Mouse (Mus musculus) hematopoietic stem cell, adult 5-6 weeks (primary cell): ENCODE results near the gene Thra. TPM values are rescaled to one million over a fixed set of nuclear protein-coding genes. Genes with fewer than 3 reads are reported as not detected.

Experiments used
- ATAC-seq, 2 experiments: fragments of 125-278 bp in 1 of 2; replicated peaks in 1 of 2; 2 replicates each; pipeline ENCODE4 v1.8.0; 2016 to 2017; ENCODE audit warnings: inconsistent platforms in 2 of 2, mild to moderate bottlenecking in 2 of 2, moderate number of reproducible peaks in 2 of 2, low read depth in 1 of 2, moderate TSS enrichment in 1 of 2; ENCODE audit not compliant: low FRiP score in 2 of 2, poor library complexity in 2 of 2, severe bottlenecking in 2 of 2, insufficient read depth in 1 of 2, low TSS enrichment in 1 of 2
- total RNA-seq: library from RNA; stranded (forward); fragments of 172-1452, 232-1000 nt; gene quantifications from 2 replicates; pipeline ENCODE4 v1.2.3, GENCODE M21; 2017

The Thra gene
- total RNA-seq, 1 experiment from 2014 or later: 25.3 TPM

- 0 out of 4 replicates have a peak, but pooled peaks have one; percentile 22 to 34 for ATAC-seq
Observed at GRCm38 (mm10) chr11:98796515-98797216, 56.2 kb downstream of the Thra start.

- ATAC-seq: no peak
Observed at GRCm38 (mm10) chr11:98797306-98797705, 56.9 kb downstream of the Thra start.

- ATAC-seq: no peak
Observed at GRCm38 (mm10) chr11:98797909-98798308, 57.5 kb downstream of the Thra start.

- ATAC-seq: no peak
Observed at GRCm38 (mm10) chr11:98804605-98805004, 64.2 kb downstream of the Thra start, which contains the start of gene Casc3. TSS of gene Casc3 (plus strand) at chr11:98804905.

- ATAC-seq: no peak
Observed at GRCm38 (mm10) chr11:98808417-98808816, 68.0 kb downstream of the Thra start.

- peak; percentile 98 to 99 for ATAC-seq
Observed at GRCm38 (mm10) chr11:98809457-98810290, 69.2 kb downstream of the Thra start.

- no peak for ATAC-seq
Observed at GRCm38 (mm10) chr11:98810686-98811085, 70.2 kb downstream of the Thra start.

GRCm38 (mm10) chr11:98816706-98817239 lies 76.3 kb downstream of the Thra start:
- peak; percentile 80 to 81; a peak in 3 of 4 replicates for ATAC-seq

Other genes with a start within 250 kb of the Thra start
- 0.89 and 5.7 TPM in 2 replicates for gene Ikzf3, start 194.6 kb upstream of the Thra start, total RNA-seq
- gene Zpbp2, start 189.5 kb upstream of the Thra start, total RNA-seq: not detected in 2 replicates
- gene Ormdl3, start 153.3 kb upstream of the Thra start, total RNA-seq: 19.9 and 28.1 TPM in 2 replicates
- not detected in 2 replicates for gene Lrrc3c, start 142.3 kb upstream of the Thra start, total RNA-seq
- 0.69 and 4.6 TPM in 2 replicates for gene Gm12355, start 115.0 kb upstream of the Thra start, total RNA-seq
- gene Gsdma3, start 114.3 kb upstream of the Thra start, total RNA-seq: not detected in 2 replicates
- not detected in 2 replicates for gene Gsdma2, start 93.9 kb upstream of the Thra start, total RNA-seq
- not detected in 2 replicates for gene Gsdma, start 76.3 kb upstream of the Thra start, total RNA-seq
- 50.2 and 59.3 TPM in 2 replicates for gene Psmd3, start 58.1 kb upstream of the Thra start, total RNA-seq
- not detected in 2 replicates for gene Csf3, start 39.4 kb upstream of the Thra start, total RNA-seq
- gene Med24, start 11.2 kb upstream of the Thra start, total RNA-seq: 25.7 and 30.2 TPM in 2 replicates
- gene Nr1d1, start 34.7 kb downstream of the Thra start, total RNA-seq: 0.81 and 1.8 TPM in 2 replicates
- 81.7 and 82.7 TPM in 2 replicates for gene Msl1, start 54.9 kb downstream of the Thra start, total RNA-seq
- gene Casc3, start 64.3 kb downstream of the Thra start, total RNA-seq: 22.8 and 34.9 TPM in 2 replicates
- gene Rapgefl1, start 96.1 kb downstream of the Thra start, total RNA-seq: 0.40 and 0.75 TPM in 2 replicates
- gene Wipf2, start 123.0 kb downstream of the Thra start, total RNA-seq: 6.4 and 6.7 TPM in 2 replicates
- 27.3 and 30.6 TPM in 2 replicates for gene Cdc6, start 167.2 kb downstream of the Thra start, total RNA-seq
- 5.2 and 6.5 TPM in 2 replicates for gene Rara, start 187.2 kb downstream of the Thra start, total RNA-seq
- gene Gjd3, start 242.4 kb downstream of the Thra start, total RNA-seq: not detected in 2 replicates